Mouse (Mus musculus) limb, embryonic 13.5 days (tissue): ENCODE measurements at regions not wholly inside any gene's neighbourhood (a gene's known extent, or its start where the extent isn't known, plus 50 kb on each side); places are given as distances from the start of the nearest gene placed in this dataset.

Experiments
- ATAC-seq: fragments of 200-750 bp; cut with Nextera tagmentation; 2 replicates; pipeline ENCODE4 v1.8.0; 2017; ENCODE audit warnings: low read depth, moderate number of reproducible peaks, moderate TSS enrichment; ENCODE audit not compliant: low FRiP score
- H3K27ac ChIP-seq: fragments of 300-500 bp; sonication (generic); 2 replicates; pipeline ENCODE4 v1.5.1; 2015; ENCODE audit warnings: inconsistent platforms, mild to moderate bottlenecking, moderate library complexity
- H3K27me3 ChIP-seq: fragments of 300-500 bp; sonication (generic); 2 replicates; pipeline ENCODE4 v1.6.1; 2015; ENCODE audit warnings: mild to moderate bottlenecking, inconsistent platforms
- H3K36me3 ChIP-seq: fragments of 300-500 bp; sonication (generic); 2 replicates; pipeline ENCODE4 v1.6.1; 2015; ENCODE audit warnings: inconsistent platforms, mild to moderate bottlenecking, moderate library complexity
- H3K4me1 ChIP-seq: fragments of 300-500 bp; sonication (generic); 2 replicates; pipeline ENCODE4 v1.6.1; 2015; ENCODE audit warnings: inconsistent platforms
- H3K4me2 ChIP-seq: fragments of 300-500 bp; sonication (generic); replicated peaks from 2 replicates; pipeline ENCODE4 v1.6.1; 2015; ENCODE audit warnings: inconsistent platforms, mild to moderate bottlenecking, moderate library complexity
- H3K4me3 ChIP-seq: fragments of 300-500 bp; sonication (generic); 2 replicates; pipeline ENCODE4 v1.5.1; 2015; ENCODE audit warnings: moderate library complexity, mild to moderate bottlenecking, inconsistent platforms
- H3K9ac ChIP-seq: fragments of 300-500 bp; sonication (generic); 2 replicates; pipeline ENCODE4 v1.6.1; 2015; ENCODE audit warnings: mild to moderate bottlenecking, inconsistent platforms
- H3K9me3 ChIP-seq: fragments of 300-500 bp; sonication (generic); 2 replicates; pipeline ENCODE4 v1.6.1; 2016; ENCODE audit warnings: inconsistent platforms
- WGBS: fragments of 180-500 bp; shearing (Covaris S2); methylation state at CpG from one replicate; pipeline ENCODE4 v1.1.7; 2015; 5-methylcytosine and 5-hydroxymethylcytosine counted together

- Histone ChIP-seq H3K27ac (no peak overlapping the region), H3K9ac (no peak overlapping the region), H3K36me3 (no peaks in the 10 kb centered on the region), H3K4me2 (no peak overlapping the region), H3K27me3 (no peaks in the 10 kb centered on the region), H3K4me3 (no peak overlapping the region), H3K9me3 (no peaks in the 10 kb centered on the region), H3K4me1 (no peaks in the 10 kb centered on the region)
- WGBS, result 58% methylated on average over 5 of the region's 5 CpGs
- no peak for ATAC-seq
Measured at GRCm38 (mm10) chr4:67539466-67539865, 712.1 kb downstream of the Tlr4 start.

GRCm38 (mm10) chr4:67546013-67546412, 718.6 kb downstream of the Tlr4 start:
- H3K4me2 ChIP-seq, result no peak overlapping the region
- H3K36me3 ChIP-seq, result no peaks in the 10 kb centered on the region
- H3K27ac ChIP-seq, result no peak overlapping the region
- no peaks in the 10 kb centered on the region for H3K9me3 ChIP-seq
- H3K4me1 ChIP-seq, result no peaks in the 10 kb centered on the region
- ATAC-seq, result no peak
- WGBS, result 5% methylated on average over 1 of the region's 1 CpGs
- H3K27me3 ChIP-seq, result no peaks in the 10 kb centered on the region
- no peak overlapping the region for H3K4me3 ChIP-seq
- no peak overlapping the region for H3K9ac ChIP-seq

- H3K27ac ChIP-seq, result no peak overlapping the region
- no peaks in the 10 kb centered on the region for H3K9me3 ChIP-seq
- no peak for ATAC-seq
- 89% methylated on average over 1 of the region's 1 CpGs for WGBS
- no peaks in the 10 kb centered on the region for H3K4me1 ChIP-seq
- H3K9ac ChIP-seq, result no peak overlapping the region
- H3K36me3 ChIP-seq, result no peaks in the 10 kb centered on the region
- no peaks in the 10 kb centered on the region for H3K27me3 ChIP-seq
- no peak overlapping the region for H3K4me3 ChIP-seq
- H3K4me2 ChIP-seq, result no peak overlapping the region
Measured at GRCm38 (mm10) chr4:67547957-67548356, 720.6 kb downstream of the Tlr4 start.

GRCm38 (mm10) chr4:67553511-67553910, 726.1 kb downstream of the Tlr4 start:
- Histone ChIP-seq H3K4me2 (no peak overlapping the region), H3K36me3 (no peaks in the 10 kb centered on the region), H3K27ac (no peak overlapping the region), H3K9ac (no peak overlapping the region), H3K9me3 (no peaks in the 10 kb centered on the region), H3K4me3 (no peak overlapping the region), H3K4me1 (no peaks in the 10 kb centered on the region), H3K27me3 (no peaks in the 10 kb centered on the region)
- no peak for ATAC-seq
- WGBS, result 83% methylated on average over 3 of the region's 3 CpGs

GRCm38 (mm10) chr4:67574816-67575215, 747.4 kb downstream of the Tlr4 start:
- H3K36me3 ChIP-seq, result no peaks in the 10 kb centered on the region
- no peak overlapping the region for H3K9ac ChIP-seq
- H3K4me3 ChIP-seq, result no peak overlapping the region
- H3K27me3 ChIP-seq, result no peaks in the 10 kb centered on the region
- H3K4me2 ChIP-seq, result no peak overlapping the region
- H3K9me3 ChIP-seq, result no peaks in the 10 kb centered on the region
- 79% methylated on average over 3 of the region's 3 CpGs for WGBS
- no peak overlapping the region for H3K27ac ChIP-seq
- ATAC-seq, result no peak
- H3K4me1 ChIP-seq, result no peaks in the 10 kb centered on the region

- Histone ChIP-seq H3K36me3 (no peaks in the 10 kb centered on the region), H3K27me3 (no peaks in the 10 kb centered on the region), H3K4me1 (no peaks in the 10 kb centered on the region), H3K4me3 (no peak overlapping the region), H3K4me2 (no peak overlapping the region), H3K27ac (no peak overlapping the region), H3K9ac (no peak overlapping the region), H3K9me3 (no peaks in the 10 kb centered on the region)
- WGBS, result 65% methylated on average over 1 of the region's 1 CpGs
- ATAC-seq, result no peak
Measured at GRCm38 (mm10) chr4:67589501-67589900, 762.1 kb downstream of the Tlr4 start.

- Histone ChIP-seq H3K36me3 (no peaks in the 10 kb centered on the region), H3K9ac (no peak overlapping the region), H3K9me3 (no peaks in the 10 kb centered on the region), H3K4me1 (no peaks in the 10 kb centered on the region), H3K4me3 (no peak overlapping the region), H3K27ac (no peak overlapping the region), H3K27me3 (no peaks in the 10 kb centered on the region), H3K4me2 (no peak overlapping the region)
- 67% methylated on average over 7 of the region's 7 CpGs for WGBS
- no peak for ATAC-seq
Measured at GRCm38 (mm10) chr4:67589976-67590727, 762.8 kb downstream of the Tlr4 start.

- H3K9ac ChIP-seq, result no peak overlapping the region
- H3K4me1 ChIP-seq, result no peaks in the 10 kb centered on the region
- no peaks in the 10 kb centered on the region for H3K9me3 ChIP-seq
- H3K4me2 ChIP-seq, result no peak overlapping the region
- no peak overlapping the region for H3K27ac ChIP-seq
- no peak overlapping the region for H3K4me3 ChIP-seq
- no peaks in the 10 kb centered on the region for H3K36me3 ChIP-seq
- no peak for ATAC-seq
- no peaks in the 10 kb centered on the region for H3K27me3 ChIP-seq
Measured at GRCm38 (mm10) chr4:67607166-67607565, 779.8 kb downstream of the Tlr4 start.

GRCm38 (mm10) chr4:67614486-67615067, 787.2 kb downstream of the Tlr4 start:
- no peak overlapping the region for H3K4me3 ChIP-seq
- H3K4me2 ChIP-seq, result no peak overlapping the region
- ATAC-seq, result no peak
- H3K36me3 ChIP-seq, result no peaks in the 10 kb centered on the region
- H3K9ac ChIP-seq, result no peak overlapping the region
- H3K4me1 ChIP-seq, result no peaks in the 10 kb centered on the region
- H3K27ac ChIP-seq, result no peak overlapping the region
- 61% methylated on average over 5 of the region's 5 CpGs for WGBS
- no peaks in the 10 kb centered on the region for H3K9me3 ChIP-seq
- no peaks in the 10 kb centered on the region for H3K27me3 ChIP-seq

GRCm38 (mm10) chr4:67626641-67627040, 799.3 kb downstream of the Tlr4 start:
- H3K4me1 ChIP-seq, result no peaks in the 10 kb centered on the region
- H3K36me3 ChIP-seq, result no peaks in the 10 kb centered on the region
- no peaks in the 10 kb centered on the region for H3K27me3 ChIP-seq
- no peak for ATAC-seq
- no peak overlapping the region for H3K4me2 ChIP-seq
- H3K4me3 ChIP-seq, result no peak overlapping the region
- H3K9me3 ChIP-seq, result no peaks in the 10 kb centered on the region
- no peak overlapping the region for H3K27ac ChIP-seq
- H3K9ac ChIP-seq, result no peak overlapping the region

GRCm38 (mm10) chr4:67646090-67646489, 818.7 kb downstream of the Tlr4 start:
- WGBS, result 68% methylated on average over 2 of the region's 2 CpGs
- H3K4me1 ChIP-seq, result no peaks in the 10 kb centered on the region
- H3K36me3 ChIP-seq, result no peaks in the 10 kb centered on the region
- H3K27me3 ChIP-seq, result no peaks in the 10 kb centered on the region
- no peaks in the 10 kb centered on the region for H3K9me3 ChIP-seq
- no peak overlapping the region for H3K27ac ChIP-seq
- ATAC-seq, result no peak
- no peak overlapping the region for H3K4me3 ChIP-seq
- no peak overlapping the region for H3K9ac ChIP-seq
- H3K4me2 ChIP-seq, result no peak overlapping the region

GRCm38 (mm10) chr4:67662122-67662521, 834.7 kb downstream of the Tlr4 start:
- H3K27ac ChIP-seq, result no peak overlapping the region
- H3K27me3 ChIP-seq, result no peaks in the 10 kb centered on the region
- H3K36me3 ChIP-seq, result no peaks in the 10 kb centered on the region
- H3K9ac ChIP-seq, result no peak overlapping the region
- H3K4me2 ChIP-seq, result no peak overlapping the region
- no peaks in the 10 kb centered on the region for H3K9me3 ChIP-seq
- 31% methylated on average over 3 of the region's 3 CpGs for WGBS
- no peak overlapping the region for H3K4me3 ChIP-seq
- no peak for ATAC-seq
- H3K4me1 ChIP-seq, result no peaks in the 10 kb centered on the region

GRCm38 (mm10) chr4:67673961-67674360, 846.6 kb downstream of the Tlr4 start:
- Histone ChIP-seq H3K9me3 (no peaks in the 10 kb centered on the region), H3K36me3 (no peaks in the 10 kb centered on the region), H3K4me2 (no peak overlapping the region), H3K4me3 (no peak overlapping the region), H3K27ac (no peak overlapping the region), H3K27me3 (no peaks in the 10 kb centered on the region), H3K9ac (no peak overlapping the region), H3K4me1 (no peaks in the 10 kb centered on the region)
- ATAC-seq, result no peak
- WGBS, result 62% methylated on average over 1 of the region's 1 CpGs
